Mouse (Mus musculus) hindbrain, embryonic 10.5 days (tissue): ENCODE measurements around the gene Cpz. TPM values are rescaled to one million over a fixed set of nuclear protein-coding genes. Genes with fewer than 3 reads are reported as not detected.

Experiments
- DNase-seq: peaks from one replicate; pipeline ENCODE4 v3.0.0-alpha.2; 2017; ENCODE audit warnings: low spot score
- H3K27ac ChIP-seq: fragments of 300-500 bp; sonication (generic); 2 replicates; pipeline ENCODE4 v1.5.1; 2016; ENCODE audit warnings: mild to moderate bottlenecking, moderate library complexity
- H3K27me3 ChIP-seq: fragments of 300-500 bp; sonication (generic); 2 replicates; pipeline ENCODE4 v1.6.1; 2016; ENCODE audit warnings: mild to moderate bottlenecking; ENCODE audit not compliant: poor library complexity, insufficient read depth, severe bottlenecking
- H3K36me3 ChIP-seq: fragments of 300-500 bp; sonication (generic); 2 replicates; pipeline ENCODE4 v1.6.1; 2016; ENCODE audit warnings: mild to moderate bottlenecking, moderate library complexity
- H3K4me1 ChIP-seq: fragments of 300-500 bp; sonication (generic); replicated peaks from 2 replicates; pipeline ENCODE4 v1.6.1; 2016; ENCODE audit warnings: mild to moderate bottlenecking
- H3K4me3 ChIP-seq: fragments of 300-500 bp; sonication (generic); 2 replicates; pipeline ENCODE4 v1.5.1; 2016; ENCODE audit warnings: mild to moderate bottlenecking, moderate library complexity
- H3K9me3 ChIP-seq: fragments of 300-500 bp; sonication (generic); 2 replicates; pipeline ENCODE4 v1.6.1; 2016; ENCODE audit warnings: mild to moderate bottlenecking, moderate library complexity
- WGBS: fragments of 180-500 bp; shearing (Covaris S2); methylation state at CpG from one replicate; pipeline ENCODE4 v1.1.7; 2016; 5-methylcytosine and 5-hydroxymethylcytosine counted together
- polyA plus RNA-seq: library from polyadenylated mRNA; unstranded; fragments of >200 nt; fragmentation: Nextera tagmentation; extraction: Ambion mirVana; gene quantifications from 2 replicates; pipeline ENCODE4 v1.2.1, GENCODE M21; 2016

Cpz gene
- 4.7 and 5.0 TPM in 2 replicates for polyA plus RNA-seq

DNA sequence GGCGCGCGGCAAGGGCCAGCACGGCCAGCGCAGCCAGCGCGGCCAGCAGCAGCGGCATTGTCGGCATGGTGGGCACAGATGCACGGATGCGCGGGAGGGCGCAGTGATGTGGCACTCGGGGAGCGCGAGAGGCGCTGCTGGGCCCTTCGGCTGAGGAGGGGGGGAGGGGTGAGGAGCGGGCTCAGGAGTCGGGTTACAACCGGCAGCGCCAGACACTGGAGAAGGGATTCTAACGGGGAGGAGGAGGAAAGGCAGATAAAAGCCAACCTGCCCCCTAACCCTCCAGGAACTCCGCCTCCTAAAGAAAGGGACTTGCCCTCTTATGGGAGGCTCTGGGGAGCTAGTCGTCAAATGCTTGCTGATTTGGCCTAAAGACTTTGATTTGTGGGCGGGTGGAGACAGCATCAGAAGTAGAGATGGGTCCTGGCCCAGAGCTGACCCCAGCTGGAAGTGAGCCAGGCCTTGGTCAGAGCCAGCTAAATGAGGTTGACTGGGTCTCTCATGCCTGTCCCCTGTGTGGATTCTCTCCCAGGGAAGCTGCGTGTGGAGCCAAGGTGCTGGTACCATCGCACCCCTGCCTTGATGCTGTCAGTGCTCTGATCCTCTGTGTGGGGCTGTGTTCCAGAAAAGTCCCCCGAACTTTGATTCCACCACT, at the start of gene Cpz:
Cpz (minus strand) TSS at position 230 of the 655 bp plus-strand sequence.
- H3K36me3 ChIP-seq = no peaks in the 10 kb centered on the region
- peaks cover 62% of the 10 kb centered on the region for H3K27me3 ChIP-seq
- peak within 1 kb of the TSS; percentile 82 for H3K27ac ChIP-seq
- H3K4me1 ChIP-seq = peaks cover 30% of the 10 kb centered on the region
- H3K9me3 ChIP-seq = no peaks in the 10 kb centered on the region
- 2% methylated on average over 29 of the region's 29 CpGs for WGBS
- peak within 1 kb of the TSS; percentile 52 for H3K4me3 ChIP-seq
- peak; percentile 91 for DNase-seq

DNA sequence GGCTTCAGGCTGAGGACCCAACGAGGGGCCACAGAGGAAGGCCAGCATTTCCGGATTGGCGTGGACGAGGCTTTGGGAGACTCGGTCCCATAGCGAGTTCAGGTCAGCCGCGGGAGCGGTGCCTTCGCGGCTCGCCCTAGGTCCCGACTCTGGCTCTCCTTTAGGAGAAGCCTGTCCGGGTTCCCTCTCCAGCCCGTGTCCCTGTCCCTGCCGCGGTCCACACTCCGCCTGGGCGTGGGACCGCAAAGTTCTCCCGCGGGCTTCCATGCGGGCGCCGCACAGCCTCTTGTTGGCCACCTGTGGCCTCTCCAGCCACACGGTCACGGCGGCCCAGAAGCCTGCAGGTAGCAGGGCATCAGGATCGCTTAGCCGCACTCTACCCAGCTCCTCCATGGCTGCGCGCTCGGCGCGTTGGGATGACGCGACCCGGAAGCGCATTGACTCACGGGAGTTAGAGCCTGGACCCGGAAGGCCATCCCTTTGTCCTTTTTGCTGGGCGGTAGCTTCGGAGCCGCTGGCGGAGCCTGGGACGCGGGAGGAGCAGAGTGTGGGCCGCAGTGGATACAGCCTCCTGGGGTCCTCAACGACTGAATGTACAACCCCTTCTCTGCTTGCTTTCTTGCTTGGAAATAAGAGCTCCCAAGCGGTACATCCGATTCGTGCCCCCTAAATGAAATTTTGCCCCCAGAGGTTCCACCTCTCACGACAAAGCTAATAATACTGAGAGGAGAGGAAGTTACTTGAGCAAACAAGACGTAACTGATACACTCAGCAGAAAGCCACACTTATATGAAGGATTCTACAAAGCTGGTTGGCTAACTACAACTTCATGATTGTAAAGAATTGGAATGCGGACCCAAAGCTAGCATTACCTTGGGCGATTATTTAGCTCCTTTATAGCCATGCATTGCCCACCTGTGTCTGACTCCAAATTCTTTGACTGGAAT, 49.4 kb upstream of the Cpz start, which contains the start of gene Trmt44:
Trmt44 (minus strand) TSS at position 418 of the 947 bp plus-strand sequence.
- H3K27ac ChIP-seq = peak within 1 kb of the TSS; percentile 94
- peak; percentile 93 for DNase-seq
- peaks cover 39% of the 10 kb centered on the region for H3K36me3 ChIP-seq
- 4% methylated on average over 56 of the region's 56 CpGs for WGBS
- H3K4me3 ChIP-seq = peak within 1 kb of the TSS; percentile 84
- no peaks in the 10 kb centered on the region for H3K27me3 ChIP-seq
- H3K9me3 ChIP-seq = no peaks in the 10 kb centered on the region
- H3K4me1 ChIP-seq = peaks cover 11% of the 10 kb centered on the region

DNA sequence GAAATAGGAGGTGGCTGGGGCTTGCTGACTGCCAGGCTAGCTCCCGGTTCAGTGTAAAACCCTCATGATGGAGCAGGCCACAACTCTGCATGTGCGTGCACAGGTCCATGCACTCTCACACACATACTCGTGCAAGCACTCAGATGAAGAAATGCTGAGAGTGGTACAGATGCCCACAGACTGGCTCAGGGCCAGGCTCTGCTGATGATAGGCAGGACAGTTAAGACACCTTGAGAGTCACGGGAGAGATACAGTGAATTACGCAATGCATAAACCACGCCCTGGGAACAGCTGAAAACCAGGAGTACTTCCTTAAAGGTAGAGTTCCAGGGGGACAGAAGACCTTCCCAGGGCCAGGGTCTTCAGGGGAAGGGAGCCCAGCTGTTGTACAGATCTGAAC, 46.0 kb upstream of the Cpz start:
- Histone ChIP-seq H3K36me3 (peaks cover 72% of the 10 kb centered on the region), H3K9me3 (no peaks in the 10 kb centered on the region), H3K27ac (no peak overlapping the region), H3K27me3 (no peaks in the 10 kb centered on the region), H3K4me1 (peaks cover 11% of the 10 kb centered on the region), H3K4me3 (no peak overlapping the region)
- WGBS = 92% methylated on average over 6 of the region's 6 CpGs
- no peak for DNase-seq

DNA sequence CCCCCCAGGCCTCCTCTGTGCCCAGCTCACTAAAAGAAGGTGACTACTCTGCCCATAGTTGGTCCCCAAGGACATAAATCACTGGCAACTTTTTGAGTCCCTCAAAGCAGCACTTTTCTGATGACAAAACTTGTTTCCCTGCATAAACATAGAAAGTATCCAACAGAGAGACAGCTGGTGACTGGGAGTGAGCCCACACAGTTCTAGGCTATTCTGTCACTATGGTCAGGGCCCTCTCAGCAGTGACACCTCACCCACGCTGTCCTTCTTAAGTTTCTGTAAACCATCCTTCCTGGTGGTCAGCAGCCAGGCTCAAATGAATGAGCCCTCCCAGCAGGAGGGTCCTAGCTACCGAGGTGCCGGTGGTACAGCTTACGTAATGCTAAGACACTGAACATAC, 41.1 kb upstream of the Cpz start:
- 88% methylated on average over 4 of the region's 4 CpGs for WGBS
- no peak for DNase-seq
- peaks cover 100% of the 10 kb centered on the region for H3K36me3 ChIP-seq
- H3K27me3 ChIP-seq = no peaks in the 10 kb centered on the region
- no peak overlapping the region for H3K4me3 ChIP-seq
- H3K4me1 ChIP-seq = 0 out of 2 replicates have a peak, but pooled peaks cover 6% of the 10 kb centered on the region
- no peaks in the 10 kb centered on the region for H3K9me3 ChIP-seq
- H3K27ac ChIP-seq = no peak overlapping the region

DNA sequence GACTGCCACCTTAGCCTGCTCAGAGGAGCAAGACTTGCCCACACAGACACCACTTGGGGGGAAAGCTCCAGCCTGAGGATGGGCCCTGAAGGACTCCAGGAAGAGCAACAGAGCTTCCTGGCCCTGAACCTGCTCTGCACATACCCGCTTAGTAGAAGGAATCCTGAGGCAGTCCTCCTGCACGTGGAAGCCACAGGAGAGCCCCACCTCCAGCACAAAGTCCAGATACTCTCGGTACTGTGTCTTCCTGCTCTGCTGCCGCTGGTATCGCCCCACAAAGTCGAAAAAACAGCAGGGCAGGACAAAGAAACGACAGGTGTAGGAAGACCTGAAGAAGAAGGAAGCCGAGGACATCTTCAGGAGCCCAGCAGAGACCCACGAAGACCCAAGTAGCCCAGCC, 39.7 kb upstream of the Cpz start:
- Histone ChIP-seq H3K4me1 (0 out of 2 replicates have a peak, but pooled peaks cover 6% of the 10 kb centered on the region), H3K36me3 (peaks cover 99% of the 10 kb centered on the region)
- WGBS = 91% methylated on average over 9 of the region's 9 CpGs

DNA sequence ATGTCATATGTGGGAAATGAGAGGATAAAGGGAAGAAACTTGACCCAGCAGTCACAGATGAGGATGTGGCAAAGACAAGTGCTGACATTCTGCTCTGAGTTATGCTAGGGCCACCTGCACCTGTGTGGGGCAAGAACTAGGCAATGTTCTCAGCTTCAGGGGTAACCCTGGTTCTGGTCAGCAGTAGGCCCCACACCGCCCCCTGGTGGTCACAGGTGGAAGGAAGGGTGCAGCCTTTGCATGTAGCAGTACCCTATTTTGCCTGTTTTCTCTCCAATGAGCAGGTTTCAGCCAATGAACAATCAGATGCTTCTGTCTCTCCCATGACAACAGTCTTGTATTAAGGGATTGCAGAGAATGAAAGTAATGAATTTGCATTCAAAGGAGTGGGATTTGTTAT, 38.0 kb upstream of the Cpz start:
- Histone ChIP-seq H3K4me3 (no peak overlapping the region), H3K9me3 (no peaks in the 10 kb centered on the region), H3K27ac (no peak overlapping the region), H3K4me1 (0 out of 2 replicates have a peak, but pooled peaks cover 6% of the 10 kb centered on the region), H3K36me3 (peaks cover 97% of the 10 kb centered on the region), H3K27me3 (no peaks in the 10 kb centered on the region)
- 0% methylated on average over 1 of the region's 1 CpGs for WGBS
- DNase-seq = peak; percentile 84

More for the DNA sequence above, 39.7 kb upstream of the Cpz start:
- Histone ChIP-seq H3K9me3 (no peaks in the 10 kb centered on the region), H3K4me3 (no peak overlapping the region), H3K27me3 (no peaks in the 10 kb centered on the region), H3K27ac (no peak overlapping the region)
- DNase-seq = no peak

DNA sequence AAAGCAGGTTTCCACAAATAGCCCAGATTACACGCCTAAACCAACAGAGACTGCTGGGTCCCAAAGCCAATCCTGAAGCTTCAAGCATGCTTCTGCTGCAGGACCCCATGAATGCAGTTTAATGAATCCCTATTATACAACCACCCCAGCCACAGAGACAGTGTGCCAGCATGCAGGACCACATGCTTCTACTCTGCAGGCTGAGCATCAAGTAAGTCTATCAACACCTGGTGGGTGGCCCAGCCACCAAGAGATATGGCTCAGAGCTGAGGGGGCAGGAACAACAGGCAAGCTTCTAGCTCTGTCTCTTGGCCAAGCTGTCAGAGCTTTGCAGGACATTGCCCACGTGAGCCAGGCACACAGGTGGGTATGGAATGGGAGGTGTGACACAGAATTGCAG, 37.1 kb upstream of the Cpz start:
- H3K36me3 ChIP-seq = peaks cover 97% of the 10 kb centered on the region
- H3K27me3 ChIP-seq = no peaks in the 10 kb centered on the region
- WGBS = 91% methylated on average over 2 of the region's 2 CpGs
- no peak overlapping the region for H3K27ac ChIP-seq
- H3K4me1 ChIP-seq = peaks cover 11% of the 10 kb centered on the region
- no peaks in the 10 kb centered on the region for H3K9me3 ChIP-seq
- no peak overlapping the region for H3K4me3 ChIP-seq
- no peak for DNase-seq

DNA sequence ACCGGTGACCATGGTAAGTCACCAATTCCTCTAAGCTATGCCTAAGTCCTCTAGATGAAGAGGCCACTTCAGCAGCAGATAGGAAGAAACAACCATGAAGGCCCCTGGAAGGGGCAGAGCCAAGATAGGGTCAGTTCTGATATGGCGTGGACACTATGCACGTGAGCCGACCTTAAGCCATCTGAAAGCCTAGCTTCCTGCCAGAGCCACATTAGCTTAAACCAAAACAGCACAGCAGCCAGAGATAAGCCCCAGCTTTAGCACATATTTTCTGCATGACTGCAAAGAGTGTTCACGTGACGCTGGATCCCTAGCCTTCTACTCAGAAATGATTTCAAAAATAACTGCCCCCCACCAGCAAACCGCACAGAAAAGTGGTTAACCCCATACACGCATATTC, 33.9 kb upstream of the Cpz start:
- Histone ChIP-seq H3K4me1 (peaks cover 12% of the 10 kb centered on the region), H3K27ac (no peak overlapping the region), H3K9me3 (no peaks in the 10 kb centered on the region), H3K36me3 (peaks cover 96% of the 10 kb centered on the region), H3K4me3 (no peak overlapping the region), H3K27me3 (no peaks in the 10 kb centered on the region)
- DNase-seq = no peak
- WGBS = 94% methylated on average over 8 of the region's 8 CpGs

DNA sequence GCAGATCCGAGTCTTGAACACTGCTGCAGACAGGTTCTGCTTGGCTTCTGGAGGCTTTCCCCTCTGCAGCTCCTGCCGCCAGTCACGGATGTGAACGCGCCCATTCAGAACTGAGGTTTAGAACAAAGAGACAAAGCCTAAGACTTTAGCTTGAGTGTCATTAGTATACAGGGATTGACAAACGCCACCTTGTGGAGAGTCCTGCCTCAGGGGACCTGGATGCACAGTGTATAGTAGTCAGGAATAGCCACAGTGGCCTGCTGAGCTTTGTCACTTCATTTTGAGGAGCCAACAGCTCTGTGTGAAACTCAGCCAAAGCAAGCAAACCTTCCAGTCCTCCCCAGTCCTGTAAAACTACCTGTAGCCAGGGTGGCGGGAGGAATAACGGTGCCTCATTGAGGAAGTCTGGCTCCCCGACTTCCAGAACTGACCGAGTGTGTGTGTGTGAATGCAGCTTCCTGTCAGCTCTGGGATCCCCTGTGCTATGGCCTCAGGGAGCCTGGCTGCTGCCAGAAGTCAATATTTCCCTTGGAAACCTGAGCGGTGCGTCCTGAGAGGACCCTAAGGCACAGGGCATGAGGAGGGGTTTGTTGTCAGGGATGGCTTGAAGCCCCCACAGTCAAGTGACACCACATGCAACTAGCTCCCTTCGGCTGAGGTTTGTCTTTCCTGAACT, 32.6 kb upstream of the Cpz start:
- Histone ChIP-seq H3K4me1 (peaks cover 6% of the 10 kb centered on the region), H3K4me3 (no peak overlapping the region), H3K27me3 (no peaks in the 10 kb centered on the region), H3K9me3 (no peaks in the 10 kb centered on the region), H3K36me3 (peaks cover 90% of the 10 kb centered on the region), H3K27ac (peak overlapping the region; percentile 1; the same call in 1 of the 2 replicates)
- peak; percentile 23 for DNase-seq
- 68% methylated on average over 13 of the region's 13 CpGs for WGBS

DNA sequence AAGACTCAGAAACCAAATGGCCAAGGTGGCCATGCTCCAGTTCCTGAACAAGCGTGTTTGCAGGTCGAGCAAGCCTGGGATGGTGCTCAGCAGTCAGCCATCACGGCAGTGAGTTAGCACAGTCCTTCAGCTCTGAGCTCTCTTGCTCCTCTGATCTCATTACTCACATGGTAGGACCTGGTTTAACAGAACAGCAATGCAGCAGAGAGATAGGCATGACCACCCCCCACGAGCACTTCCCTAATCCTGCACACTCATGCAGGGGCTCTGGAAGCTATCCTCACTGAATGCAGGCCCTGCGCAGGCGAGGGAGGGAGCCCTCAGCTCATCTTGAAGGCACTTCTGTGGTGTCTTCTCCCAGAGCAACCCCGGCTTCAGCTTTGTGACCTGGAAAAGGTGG, 30.9 kb upstream of the Cpz start:
- Histone ChIP-seq H3K27ac (no peak overlapping the region), H3K9me3 (no peaks in the 10 kb centered on the region), H3K27me3 (no peaks in the 10 kb centered on the region), H3K36me3 (peaks cover 73% of the 10 kb centered on the region), H3K4me3 (no peak overlapping the region), H3K4me1 (peaks cover 13% of the 10 kb centered on the region)
- 83% methylated on average over 7 of the region's 7 CpGs for WGBS
- DNase-seq = no peak

DNA sequence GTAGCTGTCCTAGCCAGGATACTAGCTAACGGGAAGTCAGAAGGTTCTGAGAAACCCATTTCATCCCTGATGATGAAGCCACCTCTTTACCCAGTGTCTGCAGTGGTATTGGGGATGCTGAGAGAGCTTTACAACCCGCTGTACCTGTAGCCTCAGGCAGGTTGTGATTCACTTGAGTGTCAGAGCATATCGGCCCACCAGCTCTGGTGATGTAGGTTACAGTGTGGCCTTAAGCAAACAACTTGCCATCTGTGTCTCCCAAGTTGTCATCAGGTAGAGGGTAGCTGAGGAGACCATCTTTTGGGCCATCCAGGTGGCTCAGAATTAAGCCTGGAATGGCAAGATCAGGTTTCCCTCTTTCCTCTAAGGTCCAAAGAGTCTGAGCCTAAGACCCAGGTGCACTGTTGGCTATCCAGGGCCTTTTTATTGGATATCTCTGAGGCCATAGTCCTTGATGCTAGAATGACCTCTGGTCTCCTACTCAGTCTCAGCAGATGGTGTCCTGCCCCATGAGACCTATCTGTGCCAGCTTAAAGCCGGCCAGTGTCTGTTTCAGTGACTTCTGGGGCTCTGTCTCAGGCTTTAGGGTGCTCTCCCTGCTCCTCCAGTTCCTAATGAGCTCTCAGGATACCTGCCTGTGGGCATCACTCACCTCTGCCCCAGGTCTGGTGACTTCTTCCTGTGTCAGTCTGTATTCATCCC, 27.5 kb upstream of the Cpz start:
- no peak for DNase-seq
- 86% methylated on average over 4 of the region's 4 CpGs for WGBS
- Histone ChIP-seq H3K4me3 (no peak overlapping the region), H3K27ac (no peak overlapping the region), H3K9me3 (no peaks in the 10 kb centered on the region), H3K36me3 (peaks cover 42% of the 10 kb centered on the region), H3K4me1 (peaks cover 12% of the 10 kb centered on the region), H3K27me3 (no peaks in the 10 kb centered on the region)
